Mouse (Mus musculus): ENCODE measurements at regions not wholly inside any gene's neighbourhood (a gene's known extent, or its start where the extent isn't known, plus 50 kb on each side); places are given as distances from the start of the nearest gene placed in this dataset.
A peak's percentile ranks its signal among the peaks of the same experiment; 100 is the strongest.

DNA sequence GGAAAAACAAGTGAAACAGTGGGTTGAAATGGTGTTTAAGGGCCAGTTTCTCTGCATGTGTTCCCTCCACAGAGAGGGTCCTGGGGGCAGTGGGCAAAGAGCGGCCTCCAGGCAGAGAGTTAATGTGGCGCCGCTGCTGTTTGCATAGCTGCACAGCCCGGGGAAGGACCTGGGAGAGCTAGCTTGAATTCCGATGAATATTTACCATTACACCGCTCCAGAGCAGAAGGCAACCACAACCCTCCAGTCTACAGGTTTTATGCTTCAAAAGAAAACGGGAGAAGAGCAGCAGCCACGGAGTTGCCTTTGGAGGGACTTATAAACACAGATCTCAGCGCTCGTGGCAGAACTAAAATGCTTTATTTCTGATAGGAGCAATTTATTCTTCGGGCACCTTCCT lies 94.2 kb upstream of the Pmfbp1 start:
- ATAC-seq (ENCODE audit: poor library complexity, severe bottlenecking), result no peak

DNA sequence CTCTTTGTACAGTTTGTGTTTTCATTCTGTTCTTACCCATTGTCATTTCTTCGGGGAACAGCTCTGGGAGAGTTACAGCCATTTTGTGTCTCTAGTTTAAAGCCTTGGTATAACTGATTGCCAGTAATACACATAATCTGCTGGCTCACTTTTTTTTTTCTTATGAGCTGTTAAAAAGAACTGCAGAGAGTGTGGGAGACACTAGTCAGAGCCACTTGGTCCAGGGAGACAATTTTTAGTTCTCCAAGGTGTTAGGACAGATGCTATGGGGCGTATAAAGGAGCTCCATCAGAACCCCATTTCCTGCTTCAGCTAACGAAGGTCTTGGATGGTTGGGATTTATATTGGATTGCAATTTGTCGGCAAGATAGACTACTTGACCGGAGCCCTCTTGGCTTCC lies 93.6 kb upstream of the Pmfbp1 start:
- ATAC-seq (ENCODE audit: poor library complexity, severe bottlenecking), result no peak

DNA sequence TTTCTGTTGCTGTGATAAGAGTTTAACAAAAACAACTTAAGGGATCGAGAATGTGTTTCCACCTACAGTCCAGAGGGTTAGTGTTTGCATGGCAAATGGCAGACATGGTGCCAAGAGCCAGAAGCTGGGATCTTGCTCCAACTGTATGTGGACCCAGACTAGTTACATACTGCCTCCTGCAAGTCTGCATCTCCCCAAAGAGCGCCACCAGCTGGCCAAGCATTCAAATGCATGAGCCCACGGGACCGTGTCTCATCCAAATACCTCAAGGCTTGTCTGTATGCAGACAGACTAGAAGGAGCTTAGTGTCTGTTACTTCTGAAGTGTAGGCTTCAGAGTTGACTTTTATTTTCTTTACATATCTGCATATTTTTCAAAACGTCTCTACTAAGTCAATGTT lies 85.9 kb upstream of the Pmfbp1 start:
- no peak for ATAC-seq (ENCODE audit: poor library complexity, severe bottlenecking)

DNA sequence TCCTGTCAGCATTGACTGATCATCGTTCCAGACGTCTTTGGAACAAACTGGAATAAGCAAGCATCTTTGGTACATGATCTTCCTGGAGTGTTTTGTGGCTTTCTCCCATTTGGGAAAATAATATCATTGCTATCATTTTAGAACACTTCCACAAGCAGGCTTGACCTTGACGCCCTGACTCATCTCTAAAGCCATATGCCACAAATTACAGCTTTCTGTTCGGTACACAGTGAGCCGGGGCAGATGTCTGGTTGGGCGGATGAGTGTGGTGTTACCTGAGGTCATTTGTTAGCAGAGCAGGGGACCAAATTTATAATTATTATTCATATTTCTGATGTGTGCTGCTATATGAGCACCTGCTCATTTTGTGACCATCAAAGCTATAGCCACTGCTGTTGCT lies 83.3 kb upstream of the Pmfbp1 start:
- no peak for ATAC-seq (ENCODE audit: poor library complexity, severe bottlenecking)

DNA sequence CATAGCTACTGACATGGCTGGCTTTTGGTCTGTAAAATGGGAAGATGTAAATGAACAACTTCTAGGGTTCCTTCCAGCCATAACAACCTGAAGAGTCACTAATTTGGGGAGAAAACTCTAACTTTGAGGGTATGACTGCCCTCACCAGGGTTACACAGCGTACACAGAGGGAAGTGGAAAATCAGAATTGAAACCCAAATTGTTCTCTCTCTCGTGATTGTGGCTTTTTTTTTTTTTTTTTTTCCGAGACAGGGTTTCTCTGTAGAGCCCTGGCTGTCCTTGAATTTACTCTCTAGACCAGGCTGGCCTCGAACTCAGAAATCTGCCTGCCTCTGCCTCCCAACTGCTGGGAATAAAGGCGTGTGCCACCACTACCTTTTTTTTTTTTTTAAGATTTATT lies 80.4 kb upstream of the Pmfbp1 start:
- ATAC-seq (ENCODE audit: poor library complexity, severe bottlenecking), result no peak

DNA sequence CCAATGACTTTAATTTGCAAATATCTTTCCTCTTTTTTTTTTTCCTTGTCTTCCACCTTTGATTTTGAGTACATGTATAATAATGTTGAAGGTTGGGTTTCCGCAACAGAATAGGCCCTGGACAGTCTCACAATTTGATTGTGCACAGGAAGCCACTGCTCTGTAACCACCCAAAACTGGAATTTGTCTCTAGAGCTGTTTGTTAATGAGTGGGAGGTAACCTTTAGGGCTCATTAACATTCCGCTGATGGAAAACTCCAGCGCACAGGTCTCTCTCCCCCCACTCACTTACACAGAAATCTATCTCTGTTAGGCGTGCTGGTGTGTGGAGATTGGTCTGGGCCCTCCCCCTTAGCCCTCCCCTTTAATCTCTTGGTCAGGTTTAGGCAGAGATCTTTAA lies 78.5 kb upstream of the Pmfbp1 start:
- ATAC-seq (ENCODE audit: poor library complexity, severe bottlenecking), result no peak

DNA sequence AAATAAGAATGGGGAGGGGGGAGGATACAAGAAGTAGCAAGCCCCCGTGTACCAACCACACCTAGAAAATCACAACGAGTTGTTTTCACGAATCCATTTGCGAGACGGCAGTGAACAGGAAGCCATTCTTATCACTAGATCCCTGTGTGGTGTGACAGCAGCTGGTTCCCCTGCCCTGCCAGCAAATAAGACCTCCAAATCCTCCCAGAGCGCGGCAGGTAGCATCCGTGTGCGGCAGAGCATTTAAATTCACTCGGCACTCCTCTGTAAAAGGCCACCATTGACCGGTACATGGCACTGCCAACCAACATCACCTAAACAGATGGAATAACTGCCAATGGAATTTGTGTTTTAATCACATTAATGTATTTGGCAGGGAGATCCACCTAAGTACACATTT lies 77.9 kb upstream of the Pmfbp1 start:
- no peak for ATAC-seq (ENCODE audit: poor library complexity, severe bottlenecking)

DNA sequence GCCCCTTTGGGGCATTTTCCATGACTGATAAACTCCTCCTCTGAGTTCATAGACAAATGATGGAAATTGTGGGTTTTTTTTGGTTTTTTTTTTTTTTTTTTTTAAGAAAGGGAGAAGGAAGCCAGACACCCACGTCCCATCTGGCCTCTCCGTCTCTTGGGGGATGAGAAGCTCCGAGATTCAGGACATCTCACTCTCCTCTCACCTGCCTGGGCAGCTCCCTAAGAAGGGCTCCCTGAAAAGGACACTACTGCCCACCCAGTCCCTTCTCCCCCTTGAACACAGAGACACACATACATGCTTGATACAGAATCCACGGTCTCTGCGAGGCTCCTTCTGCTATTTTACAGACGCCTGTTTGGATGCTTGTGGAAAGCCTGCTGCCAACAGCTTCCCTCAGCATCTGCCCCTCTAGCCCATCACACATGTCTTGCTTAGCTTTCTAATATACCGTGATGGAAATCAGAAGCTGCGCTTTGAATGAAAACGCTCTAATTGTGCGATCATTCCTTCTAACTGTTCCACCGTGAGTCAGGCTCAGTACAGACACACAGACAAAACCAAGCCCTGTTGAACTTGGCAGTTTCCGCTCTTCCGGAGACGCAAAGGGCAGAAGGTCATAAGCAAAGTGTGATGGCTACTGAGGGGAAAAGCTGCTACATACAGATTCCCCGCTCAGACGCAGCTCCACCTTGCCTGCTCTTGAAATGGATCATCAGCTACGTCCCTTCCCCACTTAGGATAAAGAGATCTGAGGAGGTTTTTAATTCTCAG lies 77.3 kb upstream of the Pmfbp1 start:
- no peak for ATAC-seq (ENCODE audit: poor library complexity, severe bottlenecking)

DNA sequence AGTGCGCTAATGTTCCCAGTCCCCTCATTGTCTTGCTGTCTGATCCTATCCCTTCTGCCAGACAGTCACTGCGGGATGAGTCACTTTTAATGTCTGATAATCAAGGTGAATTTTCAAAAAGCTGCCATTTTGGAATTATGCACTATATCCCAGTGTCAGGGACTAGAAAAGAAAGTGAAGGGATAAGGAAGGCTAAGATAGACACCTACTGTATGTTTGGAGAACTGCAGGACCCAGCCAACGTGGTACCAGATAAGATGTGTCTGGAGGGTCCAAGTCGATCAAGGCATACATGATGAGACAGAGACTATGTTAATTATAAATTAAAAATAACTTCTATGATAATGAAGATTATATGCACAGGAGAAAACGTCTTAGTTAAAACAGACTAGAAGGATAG lies 76.6 kb upstream of the Pmfbp1 start:
- 0 out of 2 replicates have a peak, but pooled peaks have one; percentile 52 for ATAC-seq (ENCODE audit: poor library complexity, severe bottlenecking)

DNA sequence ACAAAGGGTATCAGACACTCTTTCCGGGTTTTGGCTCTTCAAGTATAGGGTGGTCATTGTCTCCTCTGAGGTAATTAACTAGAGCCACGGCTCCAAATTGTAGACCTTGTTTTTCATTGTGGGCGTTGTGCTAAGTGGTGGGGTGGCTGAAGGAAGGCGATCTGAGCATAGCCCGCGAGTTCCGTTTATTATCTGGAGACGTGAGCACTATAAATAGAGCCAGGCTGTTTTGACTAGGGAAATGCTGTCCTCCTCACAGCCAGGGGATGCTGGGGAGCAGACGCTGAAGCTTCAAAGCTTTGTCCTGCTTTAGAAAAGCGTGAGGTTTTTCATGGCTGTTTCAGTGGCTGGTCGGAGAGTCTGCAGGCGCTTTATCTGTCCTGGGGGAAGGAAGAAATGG lies 75.9 kb upstream of the Pmfbp1 start:
- no peak for ATAC-seq (ENCODE audit: poor library complexity, severe bottlenecking)

DNA sequence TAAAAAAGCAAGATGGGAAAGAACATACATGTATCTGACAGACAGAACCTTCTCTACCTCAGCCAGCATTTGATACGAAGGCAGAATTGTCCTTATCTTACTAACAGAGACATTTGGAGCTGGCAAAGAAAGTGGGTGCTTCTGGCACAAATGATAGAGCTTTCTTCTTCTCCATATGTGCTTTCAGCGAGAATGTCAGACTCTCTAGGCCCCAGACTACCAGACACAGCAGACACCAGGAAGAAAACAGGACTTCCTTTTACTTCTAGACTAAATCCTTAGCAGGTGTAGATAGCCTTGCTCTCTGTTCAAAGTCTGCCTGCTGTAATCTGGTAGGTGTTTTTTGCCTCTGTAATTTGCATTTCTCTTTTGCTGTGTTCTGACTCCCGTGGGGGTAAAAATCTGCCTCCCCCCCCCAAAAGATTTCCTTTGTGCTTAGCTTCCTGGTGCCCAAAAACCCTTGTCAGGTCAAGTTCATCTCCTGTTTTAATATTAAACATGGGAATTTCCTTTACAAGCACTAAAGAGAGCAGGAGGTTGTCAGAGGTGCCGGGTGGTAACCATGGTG lies 74.7 kb upstream of the Pmfbp1 start:
- no peak for ATAC-seq (ENCODE audit: poor library complexity, severe bottlenecking)

DNA sequence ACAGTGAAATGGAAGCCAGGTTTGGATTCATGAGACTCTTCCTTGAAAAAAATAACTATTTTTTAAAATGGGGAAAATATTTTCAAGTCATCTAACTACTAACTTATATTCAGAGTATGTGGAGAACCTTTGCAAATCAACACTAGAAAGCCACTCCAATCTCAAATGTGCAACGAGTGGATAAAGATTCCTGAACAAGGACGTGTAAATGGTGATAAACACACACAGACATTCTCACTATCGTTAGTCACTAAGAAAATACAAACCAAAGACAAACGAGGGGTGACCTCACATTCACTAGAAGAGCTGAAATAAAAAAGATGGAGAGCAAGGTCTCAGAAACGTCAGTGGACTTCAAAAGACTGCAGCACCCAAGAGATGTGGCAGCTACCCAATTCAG lies 69.8 kb upstream of the Pmfbp1 start:
- ATAC-seq (ENCODE audit: poor library complexity, severe bottlenecking), result no peak

DNA sequence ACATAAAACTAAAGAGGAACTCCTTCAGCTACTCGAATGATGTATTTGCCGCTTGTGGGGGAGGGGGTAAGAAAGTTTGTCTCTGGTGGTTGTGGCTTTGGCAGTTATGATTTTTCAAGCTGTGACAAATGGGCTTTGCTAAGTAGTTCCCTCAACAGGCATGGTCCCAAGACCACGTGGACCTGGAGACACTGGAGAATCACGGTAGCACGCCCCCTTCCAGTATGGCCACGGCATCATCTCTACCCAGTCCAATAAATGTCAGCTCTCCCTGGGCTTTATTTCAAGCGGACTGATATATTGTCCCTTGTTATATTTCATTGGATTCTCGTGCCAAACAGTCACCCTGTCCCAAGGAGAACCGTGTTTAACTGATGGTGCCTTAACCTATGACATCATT lies 65.3 kb upstream of the Pmfbp1 start:
- ATAC-seq (ENCODE audit: poor library complexity, severe bottlenecking), result no peak

DNA sequence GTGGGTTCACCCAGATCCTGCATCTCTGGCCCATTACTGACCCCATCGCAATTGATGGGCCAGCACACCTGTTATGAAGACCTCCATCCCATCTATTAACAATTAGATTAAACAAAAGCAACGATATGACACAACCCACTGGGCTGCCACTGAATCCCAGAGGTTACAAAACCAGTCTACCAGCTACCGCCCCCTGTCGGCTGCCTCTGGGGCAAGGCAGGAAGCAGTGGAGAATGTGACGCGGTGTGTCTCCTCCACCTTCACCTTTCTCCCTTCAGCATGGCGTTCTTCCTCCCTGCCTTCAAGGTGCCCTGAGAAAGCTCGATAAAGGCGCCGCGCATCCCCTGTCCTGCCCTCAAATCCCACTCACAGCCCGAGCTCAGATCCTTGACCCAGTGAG lies 59.3 kb upstream of the Pmfbp1 start:
- no peak for ATAC-seq (ENCODE audit: poor library complexity, severe bottlenecking)

DNA sequence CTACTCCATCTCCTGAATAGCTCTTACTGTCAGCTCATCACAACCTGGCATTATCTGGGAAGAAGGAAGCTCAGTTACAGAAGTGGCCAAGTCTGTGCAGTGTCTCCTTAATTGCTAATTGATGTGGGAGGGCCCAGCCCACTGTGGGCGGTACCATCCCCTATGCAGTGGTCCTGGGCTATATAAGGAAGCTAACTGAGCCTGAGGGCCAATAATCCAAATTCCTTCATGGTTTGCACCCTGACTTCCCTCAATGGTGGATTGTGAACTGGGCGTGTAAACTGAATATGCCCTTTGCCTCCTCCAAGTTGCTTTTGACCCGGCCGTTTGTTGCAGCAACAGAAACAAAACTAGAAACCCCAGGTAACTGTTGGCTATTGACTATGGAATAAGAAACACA lies 57.8 kb upstream of the Pmfbp1 start:
- no peak for ATAC-seq (ENCODE audit: poor library complexity, severe bottlenecking)

DNA sequence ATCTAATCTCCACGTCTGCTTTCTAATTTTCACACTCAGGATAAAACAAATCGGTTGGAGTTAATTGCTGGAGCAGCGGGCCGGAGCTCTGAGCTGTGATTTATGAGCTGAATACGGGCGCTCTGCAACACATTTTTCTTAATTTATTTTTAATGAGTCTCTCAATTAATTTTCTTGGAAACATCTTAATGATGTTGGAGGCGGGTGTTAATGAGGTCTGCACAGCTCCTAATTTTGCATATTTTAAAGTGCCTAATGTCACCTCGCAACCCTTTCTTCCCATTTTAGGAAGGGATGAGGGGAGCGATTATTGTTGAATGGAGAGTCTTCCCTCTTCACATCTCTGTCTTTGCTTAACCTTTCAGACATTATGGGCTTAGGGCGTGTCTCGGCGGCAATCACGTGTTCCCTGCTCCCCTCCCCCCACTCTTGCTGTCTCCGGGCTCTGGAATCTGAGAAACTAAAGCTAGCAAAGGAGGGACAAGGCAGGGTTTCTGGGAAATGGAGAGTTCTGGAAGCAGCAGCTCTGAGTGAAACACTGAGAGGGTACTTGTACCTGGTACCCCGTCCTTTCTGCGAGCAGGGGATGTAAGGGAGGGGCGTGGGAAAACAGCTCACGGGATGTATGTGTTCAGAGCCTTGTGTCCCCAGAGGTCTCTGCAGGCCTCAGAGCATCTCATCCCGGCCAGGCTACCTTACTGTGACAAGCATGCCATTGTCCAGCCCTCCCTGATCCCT lies 56.8 kb upstream of the Pmfbp1 start:
- no peak for ATAC-seq (ENCODE audit: poor library complexity, severe bottlenecking)

DNA sequence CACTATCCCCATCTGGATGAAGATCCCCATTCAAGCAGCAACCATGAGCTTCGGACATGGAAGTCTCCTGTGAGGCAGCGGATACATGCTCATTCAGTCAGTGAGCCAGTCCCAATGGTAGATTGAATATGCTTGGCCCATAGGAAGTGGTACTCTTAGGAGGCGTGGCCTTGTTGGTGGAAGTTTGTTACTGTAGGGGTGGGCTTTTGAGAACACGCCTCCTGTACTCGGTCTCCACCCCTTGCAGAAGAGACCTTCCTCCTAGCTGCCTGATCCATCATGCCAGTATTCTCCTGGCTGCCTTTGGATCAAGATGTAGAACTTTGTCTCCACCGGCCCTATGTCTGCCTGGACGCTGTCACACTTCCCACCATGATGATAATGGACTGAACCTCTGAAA lies 55.3 kb upstream of the Pmfbp1 start:
- ATAC-seq (ENCODE audit: poor library complexity, severe bottlenecking), result no peak
